Mouse (Mus musculus) neutrophil, adult 5-6 weeks (primary cell): ENCODE results near the gene Dop1a. TPM values are rescaled to one million over a fixed set of nuclear protein-coding genes. Genes with fewer than 3 reads are reported as not detected.

Source experiments
- ATAC-seq: fragments of 151-379, 151-347 bp; 2 replicates; pipeline ENCODE4 v1.8.0; 2017; ENCODE audit warnings: mild to moderate bottlenecking, moderate TSS enrichment; ENCODE audit not compliant: insufficient number of reproducible peaks, poor library complexity, low FRiP score, severe bottlenecking; ENCODE audit errors: extremely low read depth
- total RNA-seq: library from RNA; stranded (forward); fragments of 200-1000 nt; gene quantifications from 2 replicates; pipeline ENCODE4 v1.2.3, GENCODE M21; 2017

The Dop1a gene
- 57.0 and 57.7 TPM in 2 replicates for total RNA-seq

DNA sequence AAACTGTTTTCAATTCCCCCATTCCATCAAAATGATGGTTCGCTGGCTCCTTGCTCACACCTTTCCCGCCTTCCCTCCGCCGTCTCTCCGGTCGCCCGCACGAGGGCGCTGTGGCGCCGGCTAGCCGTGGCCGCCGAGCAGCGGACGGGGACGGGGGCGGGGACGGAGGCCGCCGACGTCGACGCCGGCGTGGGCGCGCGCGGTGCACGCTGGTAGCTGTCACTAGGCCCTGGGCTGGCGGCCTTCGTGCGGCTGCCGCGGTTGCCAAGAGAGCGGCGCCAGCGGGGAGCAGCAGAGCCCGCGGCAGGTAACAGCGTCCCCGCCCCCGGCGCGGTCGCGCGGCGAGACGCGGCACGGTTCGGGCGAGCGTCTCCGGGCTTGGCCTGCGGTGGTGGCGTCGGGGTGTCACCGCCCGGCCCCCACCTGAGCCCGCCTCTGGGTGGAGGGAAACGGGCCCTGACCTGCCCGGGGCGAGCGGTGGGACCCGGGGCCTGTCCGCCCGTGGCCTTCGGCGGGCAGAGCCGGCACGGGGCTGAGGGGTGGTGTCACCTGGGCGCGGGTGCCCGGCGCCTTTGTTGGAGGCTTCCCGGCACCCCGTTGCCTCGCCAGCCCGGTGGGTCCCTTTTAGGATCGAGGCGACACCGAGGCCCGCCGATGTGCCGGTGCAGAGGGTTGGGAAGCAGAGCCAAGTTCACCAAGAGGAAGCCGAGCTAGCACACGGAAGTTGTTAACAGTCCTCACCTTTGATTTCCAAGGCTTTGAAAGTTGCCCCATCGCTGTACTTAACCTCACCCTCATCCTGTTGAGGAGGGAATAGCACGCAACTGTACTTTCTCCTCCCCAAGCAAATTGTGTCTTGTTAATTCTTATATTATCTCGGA is at the start of gene Dop1a:
Gene Dop1a (plus strand): TSS at position 165 of the 881 bp plus-strand sequence.
- ATAC-seq: peak; percentile 77

DNA sequence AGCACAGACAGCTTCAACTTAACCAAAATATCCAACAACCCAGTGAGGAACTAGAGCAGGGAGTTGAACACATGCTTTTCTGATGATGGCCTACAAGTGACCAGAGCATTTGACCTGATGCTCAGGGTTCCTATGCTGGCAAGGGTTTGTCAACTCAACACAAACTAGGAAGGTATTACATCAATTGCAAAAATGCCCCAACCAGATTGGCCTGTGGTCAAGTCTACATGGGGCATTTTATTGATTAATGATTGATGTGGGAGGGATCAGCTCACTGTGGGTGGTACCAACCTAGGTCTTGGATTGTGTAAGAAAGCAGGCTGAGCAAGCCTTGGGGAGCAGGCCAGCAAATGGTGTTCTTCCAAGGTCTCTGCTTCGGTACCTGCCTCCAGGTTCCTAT is 49.0 kb upstream of the Dop1a start:
- ATAC-seq: no peak

DNA sequence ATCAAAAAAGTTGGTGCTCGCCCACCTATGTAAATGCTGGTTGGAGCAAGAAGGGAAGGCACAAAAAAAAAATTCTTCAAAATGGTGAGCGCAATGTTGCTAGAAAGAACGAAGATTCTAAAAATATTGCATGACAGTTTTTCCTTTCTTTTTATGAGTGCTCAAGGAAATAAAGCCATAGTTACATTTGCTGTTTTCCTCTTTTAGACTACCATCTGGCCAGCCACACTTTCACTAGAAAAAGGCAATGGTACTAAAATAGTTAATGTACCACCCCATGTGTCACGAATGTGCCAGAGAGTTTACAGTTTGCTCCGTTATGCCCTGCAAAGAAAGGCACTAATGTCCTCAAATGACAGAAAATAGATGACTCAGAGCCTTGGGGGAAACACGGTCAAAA is 47.6 kb upstream of the Dop1a start:
- ATAC-seq: no peak

DNA sequence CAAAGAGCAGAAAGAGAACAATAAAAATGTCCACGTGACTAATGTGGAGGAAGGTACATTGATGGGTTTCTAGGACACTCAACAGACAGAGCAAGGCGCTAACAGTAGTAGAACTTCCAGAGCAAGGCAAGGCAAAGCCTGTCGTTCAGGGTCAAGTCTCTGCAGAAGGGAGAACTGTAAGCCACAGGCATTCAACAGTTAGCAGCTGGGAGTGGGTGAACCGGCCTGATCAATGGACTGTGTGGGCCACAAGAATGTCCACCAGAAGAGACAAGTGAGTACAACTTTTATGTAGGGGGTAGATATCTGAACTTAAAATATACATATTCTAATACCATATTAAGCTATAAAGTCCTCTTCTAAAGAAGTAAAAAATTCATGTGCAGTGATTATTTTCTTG is 43.6 kb upstream of the Dop1a start:
- no peak for ATAC-seq

DNA sequence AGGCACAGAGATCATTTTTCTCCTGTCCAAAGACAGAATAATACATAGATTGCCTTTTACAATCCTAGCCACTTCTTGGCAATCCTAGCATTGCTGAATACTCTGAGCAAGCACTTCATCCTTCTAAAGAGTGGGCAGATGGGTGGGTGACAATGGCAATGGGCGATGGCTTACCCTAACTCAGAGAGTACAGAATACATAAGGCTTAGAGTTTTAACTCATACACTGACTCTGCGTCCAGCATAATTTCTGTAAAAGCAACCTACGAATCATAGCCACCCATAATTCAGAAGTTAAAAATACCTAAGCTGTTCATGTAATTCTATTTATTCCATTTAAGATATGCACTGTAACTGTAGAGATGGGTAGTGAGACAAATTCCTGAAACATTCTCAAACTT is 31.4 kb upstream of the Dop1a start:
- ATAC-seq: no peak

DNA sequence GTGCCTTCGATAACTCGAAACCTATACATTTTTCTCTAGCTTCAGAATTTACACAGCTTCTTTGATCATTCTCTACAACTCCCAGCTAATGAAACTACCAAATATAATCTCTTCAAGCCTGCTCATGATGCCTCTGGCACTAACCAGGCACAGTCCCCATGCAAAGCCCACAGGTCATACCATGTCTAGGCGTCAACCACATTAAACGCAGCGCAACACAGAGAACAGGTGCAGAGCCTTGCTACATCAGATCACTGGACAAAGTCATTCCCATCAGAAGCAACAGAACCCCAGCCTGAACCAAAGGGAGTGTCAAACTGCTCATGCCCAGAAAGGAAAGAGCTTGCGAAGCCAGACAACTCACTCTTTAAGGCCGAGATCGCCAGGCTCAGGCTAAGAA is 30.3 kb upstream of the Dop1a start:
- no peak for ATAC-seq

DNA sequence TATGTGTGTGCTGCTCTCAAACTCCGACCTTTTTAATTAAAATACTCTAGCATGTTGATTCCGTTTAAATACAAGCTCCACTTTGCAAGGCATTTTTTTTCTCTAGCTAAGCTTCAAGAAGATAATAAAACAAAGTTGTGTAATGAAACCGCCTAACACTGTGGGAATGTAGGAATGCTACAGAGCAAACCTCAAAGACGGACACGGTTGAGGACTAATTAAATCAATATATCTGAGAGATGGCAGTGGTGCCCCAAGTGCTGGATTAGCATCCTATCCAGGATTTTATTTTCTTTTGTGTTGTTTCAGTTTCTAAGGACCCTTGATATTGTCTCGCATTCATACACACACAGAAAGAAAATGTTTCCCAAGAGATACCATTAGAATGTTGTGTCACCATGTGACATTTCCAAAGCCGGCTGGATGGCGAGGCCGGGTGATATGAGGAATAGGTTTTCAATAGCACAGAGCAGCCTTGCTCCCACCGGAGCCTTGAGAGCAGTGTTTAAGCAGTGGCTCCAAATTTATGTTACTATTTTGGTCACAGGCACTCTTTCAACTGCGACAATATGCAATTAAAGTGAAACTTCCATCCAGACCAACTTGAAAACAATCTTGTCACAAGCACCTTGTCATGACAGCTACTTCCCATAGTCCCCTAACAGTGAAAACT is 28.5 kb upstream of the Dop1a start:
- no peak for ATAC-seq

DNA sequence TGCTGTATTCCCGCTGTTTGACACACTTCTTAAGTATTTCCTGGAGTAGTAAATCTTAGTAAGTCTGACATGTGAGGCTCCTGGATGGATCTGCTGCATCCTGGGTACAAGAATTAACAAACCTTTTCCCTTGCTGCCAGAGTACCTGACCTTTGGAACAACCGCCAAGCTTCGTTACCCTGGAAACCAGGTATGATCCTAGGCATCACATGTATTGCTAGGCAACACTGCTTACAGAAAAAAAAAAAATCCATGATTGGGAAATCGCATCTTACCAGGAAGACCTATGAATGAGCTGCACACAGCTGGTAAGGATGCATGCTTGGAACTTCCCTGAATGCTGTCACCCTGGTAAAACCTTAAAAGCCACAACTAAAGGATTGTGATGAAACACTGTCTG is 24.7 kb upstream of the Dop1a start:
- no peak for ATAC-seq

DNA sequence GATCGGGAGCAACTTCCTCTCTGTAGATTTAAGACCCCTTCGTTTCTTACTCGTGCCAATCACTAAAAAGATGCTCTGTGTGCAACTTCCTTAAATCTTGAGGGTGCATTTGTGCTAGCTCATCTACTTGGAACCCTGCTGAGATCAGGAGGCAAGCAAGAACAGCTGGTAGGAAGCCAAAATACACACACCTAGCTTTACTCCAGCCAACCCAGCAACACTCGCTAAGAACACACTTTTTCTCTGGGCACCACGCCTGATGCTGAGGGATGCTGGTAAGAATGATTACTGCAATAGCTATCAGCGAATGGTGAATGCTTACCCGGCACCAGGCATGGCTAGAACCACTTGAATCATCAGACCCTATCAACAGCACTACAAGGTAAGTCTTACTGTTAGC is 20.1 kb upstream of the Dop1a start:
- no peak for ATAC-seq

DNA sequence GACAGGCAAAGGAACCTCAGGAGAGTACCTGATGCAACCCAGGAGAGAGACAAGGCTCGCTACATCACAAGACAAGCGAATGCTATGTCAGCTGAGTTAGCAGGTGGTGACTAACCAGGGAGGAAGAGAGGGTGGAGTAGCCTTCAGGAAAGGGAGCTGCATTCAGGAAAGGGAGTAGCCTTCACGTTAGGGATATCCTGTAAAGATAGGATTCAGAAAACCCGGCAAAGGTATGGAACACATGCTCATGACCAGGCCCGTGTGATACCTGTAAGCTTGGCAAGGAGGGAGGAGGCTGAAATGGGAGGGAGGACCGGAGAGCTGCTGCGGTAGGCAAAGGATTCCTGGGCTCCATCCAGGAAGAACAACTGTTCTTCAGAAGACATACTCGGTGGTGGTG is 19.5 kb upstream of the Dop1a start:
- ATAC-seq: no peak

DNA sequence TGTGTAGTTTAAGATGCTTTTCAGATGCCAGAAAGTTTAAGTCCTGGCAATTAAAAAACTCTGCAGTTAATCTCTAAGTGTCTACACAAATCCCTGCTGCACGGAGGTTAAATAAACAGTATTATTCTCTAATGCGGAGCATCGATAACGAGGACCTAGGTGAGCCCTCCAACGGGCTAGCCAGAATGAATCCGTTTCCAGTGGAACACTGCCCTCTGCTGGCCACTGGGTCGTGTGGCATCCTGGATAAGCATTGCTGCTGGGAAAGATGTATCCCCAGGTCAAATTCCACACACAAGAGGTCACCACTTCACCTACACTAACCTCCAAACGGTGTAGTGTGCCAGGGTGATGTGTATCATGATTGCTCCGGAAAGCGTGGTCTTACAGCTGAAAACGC is 17.4 kb upstream of the Dop1a start:
- ATAC-seq: peak; percentile 73; the same call in 1 of the 2 replicates

DNA sequence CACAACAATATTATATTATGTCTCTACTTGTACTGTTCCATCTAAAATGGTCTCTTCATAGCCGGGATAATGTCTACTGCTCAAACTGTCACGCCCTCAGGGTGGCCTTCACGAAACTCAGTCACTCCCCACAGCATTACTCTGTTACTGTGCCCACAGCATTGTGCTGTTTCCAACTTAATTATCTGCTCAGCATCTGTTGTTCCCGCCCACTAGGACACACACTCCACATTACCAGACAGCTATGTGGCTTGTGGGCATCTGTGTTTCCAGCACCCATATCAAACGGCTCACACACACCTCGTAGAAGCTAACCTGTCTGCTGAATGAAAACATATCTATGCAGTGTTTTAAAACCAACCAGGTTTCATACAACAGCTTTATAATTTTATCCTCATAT is 15.9 kb upstream of the Dop1a start:
- ATAC-seq: no peak

DNA sequence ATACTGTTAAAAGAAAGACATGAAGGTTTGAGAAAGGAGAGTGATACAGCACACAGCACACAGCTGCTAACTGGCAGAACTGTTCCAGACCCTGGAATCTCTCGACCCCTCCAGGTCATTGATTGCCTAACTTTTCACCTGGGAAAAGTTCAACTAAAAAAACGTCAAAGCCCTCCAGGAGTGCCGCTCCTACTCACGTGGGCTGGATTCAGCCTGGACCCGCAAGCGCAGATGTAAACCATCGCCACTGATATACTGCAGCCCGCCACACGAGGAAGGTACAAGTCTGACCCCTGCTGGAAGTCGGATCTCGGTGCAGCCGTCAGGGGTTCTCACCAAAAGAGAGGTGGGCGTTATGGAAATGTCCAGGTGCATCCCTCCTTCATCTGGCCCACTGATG is 15.3 kb upstream of the Dop1a start:
- ATAC-seq: peak; percentile 78

DNA sequence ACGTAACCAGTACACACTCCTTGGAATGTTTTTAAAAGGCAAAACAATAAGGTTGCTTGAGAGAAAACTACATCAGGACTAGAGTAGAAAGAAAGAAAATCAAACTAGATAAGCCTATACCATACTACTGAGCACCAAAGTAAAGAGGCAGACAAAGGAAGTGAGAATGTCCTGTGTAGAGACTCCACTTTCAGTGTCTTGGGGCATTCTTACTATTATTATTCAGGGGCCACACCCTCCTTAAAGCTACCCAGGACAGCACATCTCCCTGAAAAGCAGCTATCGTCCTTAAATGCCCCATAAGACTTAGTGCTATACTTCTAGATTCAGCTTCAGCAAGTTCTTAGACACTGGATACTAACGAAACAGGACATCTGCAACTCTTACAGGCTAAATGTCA is 13.3 kb upstream of the Dop1a start:
- ATAC-seq: no peak

DNA sequence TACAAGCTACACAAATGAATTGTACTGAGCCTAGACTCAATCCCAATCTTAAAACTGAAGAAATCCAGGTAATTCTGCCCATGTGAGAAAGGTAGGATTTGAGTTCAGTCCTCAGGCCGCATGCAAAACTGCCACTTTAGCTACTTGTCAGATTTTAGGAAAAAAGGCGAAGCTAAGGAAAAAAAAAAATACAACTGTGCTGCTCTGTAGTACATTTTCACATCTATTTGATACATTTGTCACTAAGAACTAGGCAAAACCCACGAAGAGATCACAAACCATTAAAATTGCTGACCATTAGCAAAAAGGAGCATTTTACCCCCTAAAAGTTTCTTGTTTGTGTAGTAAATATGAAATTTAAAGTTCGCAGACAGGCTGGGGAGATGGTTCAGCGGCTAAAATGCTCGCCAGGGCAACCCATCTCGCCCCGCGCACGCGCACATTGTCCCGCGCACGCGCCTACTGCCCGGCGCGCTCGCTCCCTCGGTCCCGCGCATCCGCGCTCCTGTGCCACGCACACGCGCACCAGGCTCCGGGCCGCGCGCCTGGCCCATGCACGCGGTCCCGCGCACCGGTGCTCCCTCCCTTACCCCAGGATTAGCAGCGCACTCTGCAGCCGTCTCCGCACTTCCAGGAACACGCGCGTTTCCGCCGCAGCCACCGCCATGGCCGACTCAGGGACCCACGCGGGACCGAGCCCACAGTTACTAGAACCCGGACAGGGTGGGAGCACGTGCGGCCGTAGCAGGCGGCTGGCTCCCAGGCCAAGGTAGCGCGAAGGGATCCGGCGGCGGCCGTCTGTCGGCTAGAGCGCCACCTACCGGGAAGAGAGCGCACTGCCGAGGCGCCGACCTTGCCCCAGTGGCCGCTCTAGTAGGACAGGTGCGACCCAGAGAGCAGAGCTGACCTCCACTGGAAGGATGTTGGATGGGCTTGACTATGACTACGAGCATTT is 2.5 kb upstream of the Dop1a start, which contains the start of gene Ube2cbp:
Gene Ube2cbp (minus strand): TSS at position 800 of the 955 bp plus-strand sequence.
- ATAC-seq: peak; percentile 83

DNA sequence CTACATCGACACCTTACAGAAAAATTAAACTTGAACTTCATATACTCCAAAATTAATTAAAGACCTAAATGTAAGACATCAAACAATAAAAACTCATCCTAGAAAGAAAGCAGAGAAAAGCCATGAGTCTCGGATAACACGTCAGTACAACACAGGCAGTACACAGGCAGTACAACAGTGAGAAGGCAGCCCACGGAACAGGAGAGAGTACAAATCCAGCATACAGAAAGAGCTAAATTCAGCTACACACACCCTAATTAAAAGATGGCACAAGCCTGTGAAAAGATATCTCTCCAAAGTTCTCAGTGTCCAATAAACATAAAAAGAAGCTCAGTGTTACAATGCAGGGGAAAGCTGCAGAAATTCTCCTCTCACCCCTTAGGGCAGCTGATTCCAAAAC is 9.0 kb downstream of the Dop1a start:
- no peak for ATAC-seq

DNA sequence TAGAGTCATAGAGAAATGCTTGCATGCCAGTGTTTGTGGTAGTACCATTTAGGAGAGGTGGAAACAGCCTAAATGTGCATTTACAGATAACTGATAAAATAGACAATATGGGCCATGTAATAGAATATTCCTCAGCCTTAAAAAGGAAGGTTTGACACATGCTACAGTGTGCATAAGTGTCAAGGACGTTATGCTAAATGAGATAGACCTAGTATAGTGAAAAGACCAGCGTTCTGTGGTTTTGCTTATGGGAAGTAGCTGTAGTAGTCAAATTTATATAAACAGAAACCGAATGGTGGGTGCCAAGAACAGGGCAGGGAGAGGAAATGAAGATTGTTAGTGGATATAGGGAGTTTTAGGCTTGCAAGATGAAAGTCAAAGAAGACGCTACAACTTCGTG is 9.8 kb downstream of the Dop1a start:
- no peak for ATAC-seq

DNA sequence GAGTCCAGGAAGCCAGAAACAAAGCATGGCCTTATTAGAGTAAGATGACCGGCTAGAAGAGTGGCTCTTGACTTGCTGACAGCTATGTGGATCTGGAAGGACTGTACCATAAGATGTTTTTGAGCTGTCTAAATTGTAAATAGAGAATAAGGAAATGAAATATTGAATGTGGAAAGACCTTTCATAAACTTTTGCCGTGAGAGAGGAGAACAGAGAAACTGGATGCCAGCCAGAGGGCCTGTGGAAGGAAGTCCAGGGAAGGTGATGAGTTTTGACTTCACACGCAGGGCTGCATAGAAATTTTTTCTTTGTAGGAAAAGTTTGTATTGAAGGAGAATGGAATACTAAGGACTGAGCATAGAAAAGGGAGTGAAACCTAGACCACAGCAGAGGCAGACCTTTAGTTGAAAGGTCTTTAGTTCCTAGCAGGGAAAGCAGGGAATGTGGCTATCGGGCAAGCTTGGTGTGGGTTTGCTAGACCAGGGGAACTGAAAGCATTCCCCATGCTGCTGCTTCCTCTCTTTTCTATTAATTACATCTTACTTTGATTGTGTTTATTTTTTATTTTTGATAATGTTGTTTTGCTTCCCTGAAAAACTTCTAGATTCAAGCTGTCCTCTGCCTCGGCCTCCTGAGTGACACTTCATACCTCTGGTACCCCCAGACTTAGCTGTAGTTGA is 11.6 kb downstream of the Dop1a start:
- ATAC-seq: no peak

DNA sequence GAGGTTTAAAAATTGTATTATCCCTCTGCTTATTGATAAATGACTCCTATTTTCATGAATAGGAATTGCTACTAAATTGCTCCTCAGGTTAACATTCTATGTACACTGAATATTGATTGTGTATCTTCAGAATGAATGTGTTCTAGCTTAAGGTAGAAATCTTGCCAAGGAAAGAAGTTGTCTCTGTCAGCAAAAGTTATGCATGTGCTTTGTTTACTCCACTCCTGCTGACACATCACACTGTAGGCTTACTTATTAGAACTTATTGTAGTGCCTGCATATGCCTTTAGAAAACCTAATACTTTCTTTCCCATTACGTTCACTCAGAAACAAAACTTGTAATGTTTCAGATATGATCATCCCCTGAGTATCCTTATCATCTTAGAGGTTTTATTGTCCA is 15.3 kb downstream of the Dop1a start:
- no peak for ATAC-seq
